Mouse (Mus musculus) MEL (cell line): ENCODE data around the gene Slc25a41. TPM values are rescaled to one million over a fixed set of nuclear protein-coding genes. Genes with fewer than 3 reads are reported as not detected.

Experiments used
- DNase-seq: peaks from one replicate; pipeline ENCODE4 v3.0.0; 2011; ENCODE audit warnings: low read depth, low spot score
- H3K27ac ChIP-seq: 2 replicates; pipeline ENCODE4 v1.5.1; 2012; ENCODE audit warnings: low read depth, mild to moderate bottlenecking, control low read depth, low read length, moderate library complexity; ENCODE audit not compliant: control insufficient read depth
- H3K27me3 ChIP-seq, 2 experiments: fragments of 150-350 bp in 1 of 2; sonication (generic) in 1 of 2; 2 replicates each; pipeline ENCODE4 v1.6.1; 2012; ENCODE audit warnings: low read length in 2 of 2, mild to moderate bottlenecking in 2 of 2, improper control_type of control experiment in 1 of 2, moderate library complexity in 1 of 2; ENCODE audit not compliant: insufficient read depth in 2 of 2, control insufficient read depth in 1 of 2
- H3K36me3 ChIP-seq, 2 experiments: 2 replicates each; pipeline ENCODE4 v1.6.1; 2012 to 2014; ENCODE audit warnings: low read length in 2 of 2, improper control_type of control experiment in 1 of 2, inconsistent platforms in 1 of 2, mild to moderate bottlenecking in 1 of 2; ENCODE audit not compliant: insufficient read depth in 2 of 2, control insufficient read depth in 1 of 2
- H3K4me1 ChIP-seq, 2 experiments: fragments of 150-350 bp in 1 of 2; sonication (generic) in 1 of 2; 2 replicates each; pipeline ENCODE4 v1.6.1; 2012; ENCODE audit warnings: low read length in 2 of 2, improper control_type of control experiment in 1 of 2, mild to moderate bottlenecking in 1 of 2; ENCODE audit not compliant: insufficient read depth in 2 of 2, control insufficient read depth in 1 of 2
- H3K4me3 ChIP-seq, 2 experiments: fragments of 150-350 bp in 1 of 2; sonication (generic) in 1 of 2; 2 replicates each; pipeline ENCODE4 v1.5.1; 2012; ENCODE audit warnings: low read depth in 2 of 2, low read length in 2 of 2, mild to moderate bottlenecking in 2 of 2, moderate library complexity in 2 of 2, control low read depth in 1 of 2, improper control_type of control experiment in 1 of 2; ENCODE audit not compliant: control insufficient read depth in 1 of 2, insufficient read depth in 1 of 2
- H3K79me2 ChIP-seq: 2 replicates; pipeline ENCODE4 v1.6.1; 2012; ENCODE audit warnings: mild to moderate bottlenecking, low read length, moderate library complexity; ENCODE audit not compliant: control insufficient read depth, poor library complexity, insufficient read depth
- H3K9ac ChIP-seq: 2 replicates; pipeline ENCODE4 v1.6.1; 2012; ENCODE audit warnings: low read depth, mild to moderate bottlenecking, control low read depth, low read length, moderate library complexity; ENCODE audit not compliant: control insufficient read depth, poor library complexity, severe bottlenecking
- H3K9me3 ChIP-seq: fragments of 150-350 bp; sonication (generic); replicated peaks from 2 replicates; pipeline ENCODE4 v1.6.1; 2012; ENCODE audit warnings: mild to moderate bottlenecking, low read length, improper control_type of control experiment, moderate library complexity; ENCODE audit not compliant: insufficient read depth
- BHLHE40 ChIP-seq: IDR thresholded peaks from 2 replicates; pipeline ENCODE4 v1.6.1; 2012; ENCODE audit warnings: low read depth, mild to moderate bottlenecking, inconsistent platforms, low read length, improper control_type of control experiment, borderline replicate concordance
- CTCF ChIP-seq, 3 experiments: IDR thresholded peaks in 2 of 3; conservative IDR thresholded peaks in 1 of 3; 2 replicates each; pipeline ENCODE4 v1.5.1; 2011 to 2012; ENCODE audit warnings: low read length in 3 of 3, low read depth in 2 of 3, mild to moderate bottlenecking in 2 of 3, improper control_type of control experiment in 1 of 3, inconsistent platforms in 1 of 3, mixed read lengths in 1 of 3, moderate library complexity in 1 of 3; ENCODE audit not compliant: control insufficient read depth in 1 of 3, insufficient read depth in 1 of 3, poor library complexity in 1 of 3, severe bottlenecking in 1 of 3
- E2F4 ChIP-seq: IDR thresholded peaks from 2 replicates; pipeline ENCODE4 v1.6.1; 2011; ENCODE audit warnings: low read depth, low read length, improper control_type of control experiment, borderline replicate concordance
- ELF1 ChIP-seq: IDR thresholded peaks from 2 replicates; pipeline ENCODE4 v1.6.1; 2014; ENCODE audit warnings: low read depth, mild to moderate bottlenecking, inconsistent platforms, low read length, improper control_type of control experiment, moderate library complexity
- GABPA ChIP-seq: IDR thresholded peaks from 2 replicates; pipeline ENCODE4 v1.6.1; 2012; ENCODE audit warnings: low read depth, mild to moderate bottlenecking, inconsistent platforms, low read length, improper control_type of control experiment, moderate library complexity
- KAT2A ChIP-seq: conservative IDR thresholded peaks from 2 replicates; pipeline ENCODE4 v1.6.1; 2012; ENCODE audit warnings: low read depth, low read length, improper control_type of control experiment, inconsistent platforms
- MAX ChIP-seq: IDR thresholded peaks from 2 replicates; pipeline ENCODE4 v1.6.1; 2011; ENCODE audit warnings: low read length, improper control_type of control experiment
- MAZ ChIP-seq: IDR thresholded peaks from 2 replicates; pipeline ENCODE4 v1.6.1; 2012; ENCODE audit warnings: low read depth, mild to moderate bottlenecking, inconsistent platforms, low read length, improper control_type of control experiment
- NELFE ChIP-seq: IDR thresholded peaks from 2 replicates; pipeline ENCODE4 v1.6.1; 2011; ENCODE audit warnings: low read depth, low read length, improper control_type of control experiment
- POLR2A ChIP-seq, 2 experiments: IDR thresholded peaks; 2 replicates each; pipeline ENCODE4 v1.6.1; 2011 to 2012; ENCODE audit warnings: low read length in 2 of 2, mild to moderate bottlenecking in 2 of 2, control low read depth in 1 of 2, improper control_type of control experiment in 1 of 2, low read depth in 1 of 2, moderate library complexity in 1 of 2; ENCODE audit not compliant: control insufficient read depth in 1 of 2, insufficient read depth in 1 of 2, poor library complexity in 1 of 2
- POLR2AphosphoS2 ChIP-seq: IDR thresholded peaks from 2 replicates; pipeline ENCODE4 v1.6.1; 2011; ENCODE audit warnings: low read length, improper control_type of control experiment
- POLR2AphosphoS5 ChIP-seq: IDR thresholded peaks from 2 replicates; pipeline ENCODE4 v1.6.1; 2012; ENCODE audit warnings: low read depth, borderline replicate concordance, mild to moderate bottlenecking, inconsistent platforms, low read length, moderate library complexity, mixed read lengths
- SIN3A ChIP-seq: IDR thresholded peaks from 2 replicates; pipeline ENCODE4 v1.6.1; 2012; ENCODE audit warnings: low read length, improper control_type of control experiment, inconsistent platforms
- TAL1 ChIP-seq: IDR thresholded peaks from 2 replicates; pipeline ENCODE4 v1.6.1; 2012; ENCODE audit warnings: mild to moderate bottlenecking, inconsistent platforms, low read length, moderate library complexity, mixed read lengths
- TBP ChIP-seq: IDR thresholded peaks from 2 replicates; pipeline ENCODE4 v1.8.0; 2011; ENCODE audit warnings: low read depth, low read length, improper control_type of control experiment
- UBTF ChIP-seq: IDR thresholded peaks from 2 replicates; pipeline ENCODE4 v1.6.1; 2012; ENCODE audit warnings: low read depth, mild to moderate bottlenecking, inconsistent platforms, low read length, improper control_type of control experiment, moderate library complexity, borderline replicate concordance; ENCODE audit not compliant: insufficient read depth
- ZC3H11A ChIP-seq: IDR thresholded peaks from 2 replicates; pipeline ENCODE4 v1.6.1; 2012; ENCODE audit warnings: low read depth, mild to moderate bottlenecking, inconsistent platforms, low read length, improper control_type of control experiment
- ZNF384 ChIP-seq: IDR thresholded peaks from 2 replicates; pipeline ENCODE4 v1.6.1; 2012; ENCODE audit warnings: low read depth, mild to moderate bottlenecking, inconsistent platforms, low read length, improper control_type of control experiment
- polyA plus RNA-seq, 2 experiments: library from polyadenylated mRNA; stranded (reverse) in 1 of 2; unstranded in 1 of 2; fragments of >175 nt in 1 of 2; fragments of >200 nt in 1 of 2; gene quantifications; 2 replicates each; pipeline versions ENCODE4 v1.2.1 to v1.2.4; 2012; ENCODE audit warnings: low replicate concordance in 2 of 2, low read depth in 1 of 2; ENCODE audit not compliant: insufficient read length in 2 of 2, insufficient read depth in 1 of 2, missing spikeins in 1 of 2
- total RNA-seq: library from RNA; depleted of rRNA; stranded (reverse); fragments of 300-350 nt; gene quantifications from 2 replicates; pipeline ENCODE4 v1.2.3, GENCODE M21; 2012

Gene Slc25a41
- total and polyA plus RNA-seq, 3 experiments: 0.08 to 0.15 TPM; not detected in 1

- TF ChIP-seq TBP: no peak
- TF ChIP-seq BHLHE40: no peak
- 0 out of 2 replicates have a peak, but pooled peaks have one; percentile 30 for TF ChIP-seq ELF1
- TF ChIP-seq GABPA: no peak
- TF ChIP-seq TAL1: no peak
- peak; percentile 65; the same call in 1 of the 2 replicates for TF ChIP-seq E2F4
- 0 out of 2 replicates have a peak, but pooled peaks have one; percentile 64 for TF ChIP-seq POLR2AphosphoS2
- no peak for TF ChIP-seq CTCF (IDR thresholded peaks at IDR 0.05 in 2 of 3, conservative IDR thresholded peaks at IDR 0.05 in 1 of 3; ENCODE audit: control insufficient read depth in 1 of 3, insufficient read depth in 1 of 3, low read depth in 2 of 3, low read length in 3 of 3, poor library complexity in 1 of 3, severe bottlenecking in 1 of 3)
- peak; percentile 95 for TF ChIP-seq MAZ
- TF ChIP-seq MAX: peak; percentile 14; the same call in 1 of the 2 replicates
- peak; percentile 66 for TF ChIP-seq NELFE
Observed at GRCm38 (mm10) chr17:57030931-57031660, 10.4 kb downstream of the Slc25a41 start, which contains the start of gene Khsrp (continued).

- H3K36me3 ChIP-seq: peaks cover 8 to 10% of the 10 kb centered on the region in 2 experiments
- no peak for TF ChIP-seq CTCF (IDR thresholded peaks at IDR 0.05 in 2 of 3, conservative IDR thresholded peaks at IDR 0.05 in 1 of 3; ENCODE audit: control insufficient read depth in 1 of 3, insufficient read depth in 1 of 3, low read depth in 2 of 3, low read length in 3 of 3, poor library complexity in 1 of 3, severe bottlenecking in 1 of 3)
- TF ChIP-seq POLR2AphosphoS5: no peak
- TF ChIP-seq SIN3A: 0 out of 2 replicates have a peak, but pooled peaks have one; percentile 21
- 0 out of 4 replicates have a peak, but pooled peaks of 1 of the 2 experiments have one; percentile 4 for TF ChIP-seq POLR2A (IDR thresholded peaks at IDR 0.05; ENCODE audit: control insufficient read depth in 1 of 2, insufficient read depth in 1 of 2, low read depth in 1 of 2, low read length in 2 of 2, poor library complexity in 1 of 2)
- TF ChIP-seq UBTF: no peak
- H3K27ac ChIP-seq: no peak overlapping the region
- DNase-seq: peak; percentile 58
- no peaks in the 10 kb centered on the region for H3K9me3 ChIP-seq
- H3K27me3 ChIP-seq: no peaks in the 10 kb centered on the region
- peaks cover 38% of the 10 kb centered on the region for H3K79me2 ChIP-seq
- H3K9ac ChIP-seq: peak overlapping the region; percentile 99
- H3K4me3 ChIP-seq: peak overlapping the region; percentile 93 to 97
- peaks cover 0 to 18% of the 10 kb centered on the region in 2 experiments; a peak in 2 of 4 replicates for H3K4me1 ChIP-seq
Observed at GRCm38 (mm10) chr17:57029691-57030090, 11.8 kb downstream of the Slc25a41 start.

GRCm38 (mm10) chr17:57027471-57027870, 14.0 kb downstream of the Slc25a41 start:
- H3K9me3 ChIP-seq: no peaks in the 10 kb centered on the region
- peaks cover 7 to 10% of the 10 kb centered on the region in 2 experiments for H3K36me3 ChIP-seq
- TF ChIP-seq ZNF384 (no peak), KAT2A (no peak), TAL1 (0 out of 2 replicates have a peak, but pooled peaks have one; percentile 5), ZC3H11A (no peak)
- H3K27ac ChIP-seq: no peak overlapping the region
- no peaks in the 10 kb centered on the region for H3K27me3 ChIP-seq
- DNase-seq: no peak
- peaks cover 37% of the 10 kb centered on the region for H3K79me2 ChIP-seq
- H3K9ac ChIP-seq: no peak overlapping the region
- H3K4me3 ChIP-seq: no peak overlapping the region
- H3K4me1 ChIP-seq: peaks cover 0 to 13% of the 10 kb centered on the region in 2 experiments; a peak in 2 of 4 replicates
